Mouse (Mus musculus) liver, embryonic 14.5 days (tissue): Measurements from ENCODE around the gene Apold1. TPM values are rescaled to one million over a fixed set of nuclear protein-coding genes. Genes with fewer than 3 reads are reported as not detected.

ENCODE experiments used
- ATAC-seq: fragments of 200-750 bp; cut with Nextera tagmentation; 2 replicates; pipeline ENCODE4 v1.8.0; 2017; ENCODE audit warnings: moderate number of reproducible peaks, mild to moderate bottlenecking, moderate library complexity; ENCODE audit not compliant: insufficient read depth
- DNase-seq, 3 experiments: peaks; one replicate each; pipeline ENCODE4 v3.0.0-alpha.2; 2012 to 2013; ENCODE audit warnings: low read depth in 3 of 3, low spot score in 3 of 3
- H3K27ac ChIP-seq: fragments of 300-500 bp; sonication (generic); 2 replicates; pipeline ENCODE4 v1.5.1; 2014; ENCODE audit warnings: moderate library complexity, mild to moderate bottlenecking, control low read depth, inconsistent platforms
- H3K27me3 ChIP-seq: fragments of 300-500 bp; sonication (generic); 2 replicates; pipeline ENCODE4 v1.6.1; 2014; ENCODE audit warnings: mild to moderate bottlenecking, low read length, moderate library complexity; ENCODE audit not compliant: control insufficient read depth, insufficient read depth
- H3K36me3 ChIP-seq: fragments of 300-500 bp; sonication (generic); replicated peaks from 2 replicates; pipeline ENCODE4 v1.6.1; 2014; ENCODE audit warnings: low read depth; ENCODE audit not compliant: control insufficient read depth, insufficient read depth
- H3K4me1 ChIP-seq, 2 experiments: fragments of 200-500 bp in 1 of 2; fragments of 300-500 bp in 1 of 2; sonication (generic) in 1 of 2; replicated peaks; 2 replicates each; pipeline ENCODE4 v1.6.1; 2012 to 2014; ENCODE audit warnings: antibody characterized with exemption in 1 of 2, inconsistent platforms in 1 of 2, low read length in 1 of 2; ENCODE audit not compliant: control insufficient read depth in 2 of 2, insufficient read depth in 2 of 2
- H3K4me2 ChIP-seq: fragments of 300-500 bp; sonication (generic); 2 replicates; pipeline ENCODE4 v1.6.1; 2014; ENCODE audit warnings: low read depth, mild to moderate bottlenecking, control low read depth, moderate library complexity
- H3K4me3 ChIP-seq, 2 experiments: fragments of 200-500 bp in 1 of 2; fragments of 300-500 bp in 1 of 2; sonication (generic) in 1 of 2; 2 replicates each; pipeline ENCODE4 v1.5.1; 2012 to 2014; ENCODE audit warnings: low read depth in 2 of 2, low read length in 2 of 2, mild to moderate bottlenecking in 2 of 2, control low read depth in 1 of 2, inconsistent platforms in 1 of 2, moderate library complexity in 1 of 2; ENCODE audit not compliant: insufficient read depth in 1 of 2
- H3K9ac ChIP-seq: fragments of 300-500 bp; sonication (generic); replicated peaks from 2 replicates; pipeline ENCODE4 v1.6.1; 2014; ENCODE audit warnings: mild to moderate bottlenecking, control low read depth, moderate library complexity
- H3K9me3 ChIP-seq: fragments of 300-500 bp; sonication (generic); 2 replicates; pipeline ENCODE4 v1.6.1; 2016; ENCODE audit warnings: low read length, mixed read lengths; ENCODE audit not compliant: control insufficient read depth
- CTCF ChIP-seq: IDR thresholded peaks from 2 replicates; pipeline ENCODE4 v1.5.1; 2016; ENCODE audit warnings: antibody characterized with exemption, low read depth, control low read depth
- EP300 ChIP-seq: IDR thresholded peaks from 2 replicates; pipeline ENCODE4 v1.6.1; 2016; ENCODE audit warnings: antibody characterized with exemption, low read depth
- WGBS: fragments of 180-500 bp; shearing (Covaris S2); extraction: QIAGEN DNeasy Blood & Tissue Kit; methylation state at CpG from one replicate; pipeline ENCODE4 v1.1.7; 2014; ENCODE audit not compliant: insufficient replicate concordance; 5-methylcytosine and 5-hydroxymethylcytosine counted together
- polyA plus RNA-seq, 2 experiments: library from polyadenylated mRNA; depleted of rRNA in 1 of 2; stranded (reverse) in 1 of 2; unstranded in 1 of 2; fragments of >200 nt; fragmentation: Nextera tagmentation in 1 of 2; extraction: Ambion mirVana in 1 of 2; gene quantifications; 2 replicates each; pipeline versions ENCODE4 v1.2.1 to v1.2.3; 2012 to 2014

Gene Apold1
- polyA plus RNA-seq, 2 experiments = 0.95 to 1.6 TPM

GRCm38 (mm10) chr6:134949241-134949640 lies 32.3 kb upstream of the Apold1 start:
- no peak overlapping the region for H3K4me3 ChIP-seq
- no peak for TF ChIP-seq EP300
- no peak for TF ChIP-seq CTCF
- H3K27me3 ChIP-seq = no peaks in the 10 kb centered on the region
- 87% methylated on average over 3 of the region's 3 CpGs for WGBS
- no peak overlapping the region for H3K4me2 ChIP-seq
- H3K9ac ChIP-seq = no peak overlapping the region
- peaks cover 0 to 12% of the 10 kb centered on the region in 2 experiments; a peak in 3 of 4 replicates for H3K4me1 ChIP-seq
- no peaks in the 10 kb centered on the region for H3K9me3 ChIP-seq
- ATAC-seq (no peak), DNase-seq (no peak)
- no peak overlapping the region for H3K27ac ChIP-seq
- peaks cover 46% of the 10 kb centered on the region for H3K36me3 ChIP-seq

DNA sequence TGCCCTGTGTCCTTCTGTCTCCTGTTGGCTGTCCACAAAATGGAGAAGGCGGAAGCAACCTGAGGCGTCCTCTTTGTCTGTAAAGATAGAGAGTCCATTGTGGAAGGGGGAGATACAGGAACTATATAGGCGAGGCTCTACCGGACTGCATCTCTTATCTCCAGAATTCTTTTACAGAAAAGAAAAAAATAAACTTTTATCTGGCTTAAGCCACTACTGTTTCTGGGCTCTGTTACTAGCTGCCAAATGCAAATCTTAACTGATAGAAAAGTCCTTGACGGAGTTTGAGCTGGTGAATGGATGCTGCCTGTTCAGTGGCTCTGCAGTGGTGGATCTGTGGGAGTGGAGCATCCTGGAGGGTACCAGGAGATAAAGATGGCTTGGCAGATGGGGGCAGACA lies 30.2 kb upstream of the Apold1 start:
- Histone ChIP-seq H3K36me3 (peaks cover 37% of the 10 kb centered on the region), H3K27ac (no peak overlapping the region), H3K4me3 (no peak overlapping the region), H3K4me2 (no peak overlapping the region), H3K9me3 (no peaks in the 10 kb centered on the region), H3K27me3 (no peaks in the 10 kb centered on the region), H3K9ac (no peak overlapping the region), H3K4me1 (peaks cover 0 to 12% of the 10 kb centered on the region in 2 experiments; a peak in 3 of 4 replicates)
- TF ChIP-seq EP300 = 0 out of 2 replicates have a peak, but pooled peaks have one; percentile 43
- no peak for TF ChIP-seq CTCF
- ATAC-seq (peak; percentile 68), DNase-seq (no peak)
- 14% methylated on average over 5 of the region's 5 CpGs for WGBS

DNA sequence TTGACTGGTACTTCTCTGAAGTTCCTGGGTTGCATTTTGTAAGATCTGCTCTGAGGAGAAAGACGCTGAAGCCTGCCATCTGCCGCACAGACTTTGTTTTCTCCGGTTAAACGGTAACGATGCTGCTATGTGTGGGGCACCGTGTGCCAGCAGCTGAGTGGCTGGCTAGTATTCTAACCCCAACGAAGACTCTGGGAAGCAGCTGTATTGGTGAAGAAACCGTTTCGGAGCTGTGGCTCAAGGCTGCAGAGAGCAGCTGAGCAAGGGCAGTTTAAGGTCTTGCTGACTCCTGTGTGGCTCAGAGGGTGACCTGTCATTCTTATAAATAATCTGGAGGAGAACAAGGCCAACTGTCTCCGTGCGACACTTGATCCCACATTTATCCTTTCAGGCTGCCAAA lies 27.5 kb upstream of the Apold1 start:
- Histone ChIP-seq H3K27ac (no peak overlapping the region), H3K27me3 (no peaks in the 10 kb centered on the region), H3K4me1 (peaks cover 0 to 5% of the 10 kb centered on the region in 2 experiments; a peak in 1 of 4 replicates), H3K9me3 (no peaks in the 10 kb centered on the region), H3K9ac (no peak overlapping the region), H3K4me2 (no peak overlapping the region), H3K36me3 (peaks cover 32% of the 10 kb centered on the region), H3K4me3 (no peak overlapping the region)
- ATAC-seq (no peak), DNase-seq (no peak)
- WGBS = 90% methylated on average over 11 of the region's 11 CpGs
- TF ChIP-seq EP300 = no peak

DNA sequence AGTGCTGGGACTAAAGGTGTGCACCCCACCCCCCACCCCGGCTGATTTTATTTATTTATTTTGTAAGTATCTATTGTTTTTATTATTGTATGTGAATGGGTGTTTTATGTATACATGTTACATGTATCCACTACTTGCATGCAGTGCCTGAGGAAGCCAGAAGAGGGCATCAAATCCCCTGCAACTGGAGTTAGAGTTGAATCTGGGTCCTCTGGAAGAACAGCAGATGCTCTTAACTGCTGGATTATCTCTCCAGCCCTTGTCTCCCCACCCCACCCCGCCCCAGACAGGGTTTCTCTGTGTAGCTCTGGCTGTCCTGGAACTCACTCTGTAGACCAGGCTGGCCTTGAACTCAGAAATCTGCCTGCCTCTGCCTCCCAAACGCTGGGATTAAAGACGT lies 25.1 kb upstream of the Apold1 start:
- Histone ChIP-seq H3K4me2 (no peak overlapping the region), H3K36me3 (peaks cover 20% of the 10 kb centered on the region), H3K9ac (no peak overlapping the region), H3K27ac (no peak overlapping the region), H3K4me1 (no peaks in the 10 kb centered on the region), H3K27me3 (no peaks in the 10 kb centered on the region), H3K9me3 (no peaks in the 10 kb centered on the region), H3K4me3 (no peak overlapping the region)
- WGBS = 72% methylated on average over 4 of the region's 4 CpGs
- ATAC-seq (peak; percentile 52; the same call in 1 of the 2 replicates), DNase-seq (peak in 1 of 3 experiments; percentile 17)
- TF ChIP-seq EP300 (no peak), CTCF (peak; percentile 66)

DNA sequence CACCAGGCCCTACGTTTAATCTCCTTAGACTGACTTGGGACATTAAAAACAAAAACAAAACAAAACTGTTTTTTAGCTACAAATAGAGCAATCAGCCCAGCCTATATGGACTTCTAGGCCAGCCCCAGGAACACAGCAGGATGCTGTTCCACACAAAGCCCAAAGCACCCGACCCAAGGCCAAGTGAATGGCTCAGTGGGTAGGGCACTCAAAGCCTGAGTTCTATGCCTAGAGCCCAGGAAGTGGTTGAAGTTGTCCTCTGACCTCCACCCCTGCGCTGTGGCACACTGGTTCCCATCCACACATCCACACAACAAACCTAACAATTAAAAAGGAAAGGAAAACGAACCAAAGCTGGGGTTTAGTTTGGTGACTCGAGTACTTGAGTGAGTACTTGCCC lies 20.2 kb upstream of the Apold1 start:
- 61% methylated on average over 5 of the region's 5 CpGs for WGBS
- Histone ChIP-seq H3K9me3 (no peaks in the 10 kb centered on the region), H3K4me1 (no peaks in the 10 kb centered on the region), H3K27ac (no peak overlapping the region), H3K27me3 (no peaks in the 10 kb centered on the region), H3K4me2 (no peak overlapping the region), H3K9ac (no peak overlapping the region), H3K4me3 (no peak overlapping the region), H3K36me3 (no peaks in the 10 kb centered on the region; the same call in 1 of the 2 replicates)
- ATAC-seq (no peak), DNase-seq (no peak)
- no peak for TF ChIP-seq CTCF
- TF ChIP-seq EP300 = no peak
